Mouse (Mus musculus) spleen, postnatal 14 days (tissue): ENCODE measurements around the gene Col8a1.

Experiments
- DNase-seq, 2 experiments: peaks; one replicate each; pipeline ENCODE4 v3.0.0; 2021 to 2022; ENCODE audit warnings: low spot score in 2 of 2

The Col8a1 gene

DNA sequence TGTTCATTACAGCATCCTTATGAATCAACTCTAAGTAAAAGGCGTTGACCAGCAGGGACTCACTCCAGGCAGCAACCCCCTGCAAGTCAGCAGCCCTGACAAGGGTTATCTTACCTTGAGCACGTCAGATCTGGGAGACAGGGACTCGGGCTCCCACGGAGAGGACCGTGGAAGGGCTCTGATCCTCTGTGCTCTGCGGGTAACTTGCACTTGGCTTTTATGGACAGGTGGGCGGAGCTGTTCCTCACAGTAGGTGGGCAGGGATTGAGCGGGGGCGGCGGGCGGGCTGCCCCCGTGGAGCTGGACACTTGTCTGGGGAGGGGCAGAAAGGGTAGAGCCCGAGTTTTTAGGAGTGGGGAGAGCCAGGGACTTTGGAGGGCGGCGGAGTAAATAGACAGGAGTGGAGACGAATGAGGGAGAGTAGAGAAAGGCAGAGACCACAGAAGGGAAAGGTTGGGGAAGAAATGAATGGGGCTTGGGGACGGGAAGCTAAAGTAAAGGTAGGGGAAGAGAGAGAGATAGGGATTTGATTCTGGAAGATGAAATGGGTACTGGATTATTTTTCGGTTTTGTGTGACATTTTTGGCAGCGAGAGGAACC lies at the start of gene Col8a1:
Col8a1 (minus strand) TSS at position 212 of the 600 bp plus-strand sequence.
- no peak for DNase-seq

- DNase-seq: no peak
Measured at GRCm38 (mm10) chr16:57801886-57802285, 47.3 kb upstream of the Col8a1 start.

- DNase-seq: no peak
Measured at GRCm38 (mm10) chr16:57796321-57796720, 41.8 kb upstream of the Col8a1 start.

GRCm38 (mm10) chr16:57779011-57779410 lies 24.5 kb upstream of the Col8a1 start:
- no peak for DNase-seq

DNA sequence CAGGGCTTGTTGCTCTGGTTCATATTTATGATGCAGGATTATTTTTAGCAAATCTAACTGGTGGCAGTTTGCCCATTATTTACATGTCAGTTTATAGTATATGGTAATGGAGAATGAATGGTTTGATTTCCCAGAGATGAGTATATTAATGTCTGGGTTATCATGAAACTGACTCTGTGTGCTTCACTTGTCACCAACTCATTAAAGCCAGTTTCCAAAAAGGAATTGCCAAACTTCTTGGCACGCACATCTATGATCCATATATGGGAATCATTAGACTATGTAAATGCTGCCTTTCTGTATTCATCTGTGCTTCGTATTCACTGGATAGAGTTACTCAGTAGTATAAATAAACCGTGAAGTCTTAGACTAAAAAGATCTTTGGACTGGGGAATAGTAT lies 11.1 kb upstream of the Col8a1 start:
- DNase-seq: no peak

DNA sequence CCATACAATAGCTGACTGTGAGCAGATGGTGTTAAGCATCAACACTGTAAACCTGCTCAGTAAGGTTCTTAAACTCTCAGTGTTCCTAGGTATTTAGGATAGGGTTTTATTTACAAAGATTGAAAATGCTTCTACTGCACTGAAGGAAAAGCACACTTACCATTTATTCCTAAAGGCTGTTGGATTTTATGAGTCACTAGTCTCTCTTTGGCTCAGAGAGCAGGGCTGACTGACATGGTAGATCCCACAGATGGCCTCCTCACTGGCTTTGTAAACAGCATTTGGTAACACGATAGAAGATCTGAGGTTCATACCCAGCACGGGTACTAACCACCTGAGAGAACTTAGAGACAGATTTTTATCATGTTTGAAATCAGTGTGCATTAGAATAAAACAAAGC lies 5.3 kb upstream of the Col8a1 start:
- no peak for DNase-seq

DNA sequence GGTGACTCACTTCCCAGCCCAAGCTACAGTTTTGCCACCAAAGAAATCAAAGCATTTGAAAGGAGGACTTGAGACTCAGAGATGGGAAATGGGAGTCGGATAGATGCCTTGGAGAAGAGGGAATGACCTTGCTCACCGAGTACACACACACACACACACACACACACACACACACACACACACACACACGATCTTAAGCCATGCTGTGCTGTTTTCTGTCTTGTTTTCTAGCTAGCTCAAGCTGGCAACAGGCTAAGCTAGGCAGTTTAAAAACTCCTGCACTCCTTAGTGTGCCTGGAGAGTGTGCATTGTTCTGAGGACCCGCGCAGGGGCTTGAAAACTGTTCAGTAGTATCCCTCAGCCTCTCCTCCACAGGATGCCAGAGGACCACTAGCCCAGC lies 1.2 kb upstream of the Col8a1 start:
- DNase-seq: no peak

GRCm38 (mm10) chr16:57755241-57755640 lies 704 bp upstream of the Col8a1 start:
- DNase-seq: no peak

- no peak for DNase-seq
Measured at GRCm38 (mm10) chr16:57753539-57754280, 827 bp downstream of the Col8a1 start.

- no peak for DNase-seq
Measured at GRCm38 (mm10) chr16:57750549-57750948, 4.0 kb downstream of the Col8a1 start.

DNA sequence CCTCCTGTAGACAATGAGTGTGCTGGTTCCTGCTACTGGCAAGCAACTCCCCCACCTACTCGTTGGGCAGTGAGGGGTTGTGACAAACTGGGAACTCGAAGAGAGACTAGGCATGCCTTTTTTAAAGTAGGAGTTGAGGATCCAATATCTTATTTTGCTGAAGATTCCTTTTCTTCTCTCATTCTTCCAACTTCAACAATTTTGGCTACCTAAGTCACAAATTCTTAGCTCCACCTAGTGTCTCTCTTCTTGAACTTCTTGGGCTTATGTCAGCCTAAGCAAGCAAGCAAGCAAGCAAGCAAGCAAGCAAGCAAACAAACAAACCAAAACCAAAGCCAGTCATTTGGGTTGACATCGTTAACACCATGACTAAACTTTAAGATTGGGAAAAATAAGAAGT lies 6.4 kb downstream of the Col8a1 start:
- DNase-seq: no peak

GRCm38 (mm10) chr16:57747357-57748056 lies 7.0 kb downstream of the Col8a1 start:
- DNase-seq: no peak

- no peak for DNase-seq
Measured at GRCm38 (mm10) chr16:57740169-57740568, 14.4 kb downstream of the Col8a1 start.

DNA sequence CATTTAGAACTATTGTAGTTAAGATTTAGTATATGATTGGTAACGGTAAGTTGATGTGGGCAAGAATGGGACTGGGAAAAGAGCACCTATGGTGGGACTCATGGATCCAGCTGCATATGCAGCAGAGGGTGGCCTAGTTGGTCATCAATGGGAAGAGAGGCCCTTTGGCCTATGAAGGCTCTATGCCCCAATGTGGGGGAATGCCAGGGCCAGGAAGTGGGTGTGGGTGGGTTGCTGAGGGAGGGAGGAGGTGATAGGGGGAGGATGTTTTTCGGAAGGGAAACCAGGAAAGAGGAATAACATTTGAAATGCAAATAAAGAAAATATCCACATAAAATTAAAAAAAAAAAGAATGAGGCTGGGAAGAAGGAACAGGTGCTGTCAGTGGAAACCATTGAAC lies 19.6 kb downstream of the Col8a1 start:
- no peak for DNase-seq

DNA sequence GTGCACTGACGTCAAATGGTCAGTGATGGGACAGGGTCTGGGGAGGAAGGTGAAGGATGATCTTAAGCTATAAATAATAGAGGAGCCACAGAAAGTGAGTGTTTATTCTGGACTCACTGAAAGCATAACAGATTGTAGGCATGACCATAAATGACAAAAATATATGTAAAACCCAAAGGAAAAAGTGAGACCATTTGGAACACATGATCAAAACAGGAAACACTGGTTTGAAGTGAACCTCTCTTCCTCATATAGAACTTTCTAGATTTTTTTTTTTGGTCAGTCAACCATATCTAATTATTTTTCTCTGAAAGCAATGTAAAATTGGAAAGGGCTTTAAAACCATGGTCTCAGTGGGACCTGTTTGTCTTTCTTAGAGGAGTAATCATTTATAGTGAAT lies 21.0 kb downstream of the Col8a1 start:
- no peak for DNase-seq

DNA sequence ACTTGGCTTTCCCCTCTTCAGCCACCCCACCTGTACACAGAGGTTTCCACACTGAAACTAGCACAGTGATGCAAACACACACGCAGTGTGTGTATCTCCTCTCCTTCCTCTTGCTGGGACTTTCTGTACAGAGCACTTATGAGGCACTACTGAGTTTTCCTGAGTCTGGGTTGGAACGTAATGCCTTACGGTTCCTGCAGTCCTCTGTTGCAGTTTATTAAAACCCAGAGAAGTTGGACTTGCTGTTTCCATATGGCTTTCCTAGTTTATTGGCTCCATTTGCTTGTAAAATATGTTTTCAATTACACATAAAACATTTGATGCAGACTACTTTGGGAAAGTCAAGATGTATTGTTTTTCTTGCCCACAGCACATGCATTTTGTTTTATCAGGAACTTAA lies 21.4 kb downstream of the Col8a1 start:
- no peak for DNase-seq

DNA sequence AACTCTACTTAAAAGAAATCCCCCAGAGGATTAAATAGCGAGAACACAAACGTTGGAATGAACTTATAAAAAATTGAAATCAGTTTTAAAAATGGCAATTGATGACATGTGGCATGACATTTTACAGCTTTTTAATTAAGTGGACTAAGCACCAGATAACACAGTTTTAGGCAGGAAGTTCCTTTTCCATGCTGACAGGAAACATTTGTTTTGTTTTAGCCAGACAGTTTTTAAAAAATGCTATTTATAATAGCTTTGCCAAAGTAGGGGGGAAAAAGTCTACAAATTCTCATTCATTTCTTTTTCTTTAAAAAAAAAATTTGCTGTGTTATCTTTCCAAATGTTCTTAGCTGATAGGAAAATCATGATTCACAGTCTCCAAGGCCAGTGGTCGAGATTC lies 29.6 kb downstream of the Col8a1 start:
- no peak for DNase-seq

DNA sequence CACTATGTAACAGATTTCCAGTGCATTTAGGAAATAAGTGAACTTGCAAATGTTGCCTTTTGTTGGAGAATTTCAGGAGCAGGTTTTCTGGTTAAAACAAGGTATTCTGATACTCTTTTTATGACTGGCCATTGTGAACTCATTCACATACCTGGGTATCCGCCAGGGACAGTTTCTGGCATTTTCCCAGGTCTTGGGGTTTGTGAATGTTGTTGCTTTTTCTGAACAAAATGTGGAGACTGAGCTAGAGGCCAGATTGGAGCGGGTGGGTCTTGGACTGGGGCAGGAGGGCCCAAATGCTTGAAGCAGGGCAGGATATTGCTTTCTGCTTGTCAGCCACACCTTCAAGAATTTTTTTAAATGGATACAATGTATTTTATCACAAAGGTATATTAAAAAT lies 35.6 kb downstream of the Col8a1 start:
- no peak for DNase-seq

DNA sequence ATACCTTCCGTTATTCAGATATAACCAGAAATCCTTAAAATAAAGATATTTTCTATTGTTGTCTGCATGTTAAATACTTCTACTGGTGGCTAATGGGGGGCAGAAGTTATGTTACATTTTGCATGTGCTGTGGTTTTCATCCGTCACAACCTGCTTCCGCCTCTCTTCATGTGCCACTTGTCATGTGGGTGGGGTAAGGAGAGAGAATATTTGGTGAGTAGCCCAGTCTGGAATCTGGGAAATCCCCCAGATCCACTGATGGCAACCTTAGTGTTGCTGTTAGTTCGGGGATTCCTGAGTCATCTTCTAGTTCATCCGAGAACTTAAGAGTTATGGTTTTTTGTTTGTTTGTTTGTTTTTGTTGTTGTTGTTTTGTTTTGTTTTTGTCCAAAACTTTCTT lies 55.8 kb downstream of the Col8a1 start:
- DNase-seq: no peak

DNA sequence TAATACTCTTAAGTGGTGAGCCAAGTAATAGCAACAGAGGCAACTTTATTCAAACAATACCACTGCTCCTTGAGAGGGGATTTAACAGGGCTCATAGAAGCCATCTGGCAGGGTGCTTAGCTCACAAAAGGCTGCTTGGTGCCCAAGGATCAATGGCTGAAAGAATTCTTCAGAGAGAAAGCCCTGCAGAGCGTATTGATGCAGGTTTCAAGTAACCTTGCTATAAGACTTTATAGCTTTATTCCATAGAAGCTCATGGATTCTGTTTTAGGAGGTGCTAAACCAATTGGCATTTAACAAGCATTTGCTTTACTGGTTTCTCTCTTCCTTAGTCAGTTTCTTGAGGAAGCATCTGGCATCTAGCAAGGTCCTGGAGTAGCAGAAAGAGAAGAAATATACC lies 59.8 kb downstream of the Col8a1 start:
- DNase-seq: no peak

DNA sequence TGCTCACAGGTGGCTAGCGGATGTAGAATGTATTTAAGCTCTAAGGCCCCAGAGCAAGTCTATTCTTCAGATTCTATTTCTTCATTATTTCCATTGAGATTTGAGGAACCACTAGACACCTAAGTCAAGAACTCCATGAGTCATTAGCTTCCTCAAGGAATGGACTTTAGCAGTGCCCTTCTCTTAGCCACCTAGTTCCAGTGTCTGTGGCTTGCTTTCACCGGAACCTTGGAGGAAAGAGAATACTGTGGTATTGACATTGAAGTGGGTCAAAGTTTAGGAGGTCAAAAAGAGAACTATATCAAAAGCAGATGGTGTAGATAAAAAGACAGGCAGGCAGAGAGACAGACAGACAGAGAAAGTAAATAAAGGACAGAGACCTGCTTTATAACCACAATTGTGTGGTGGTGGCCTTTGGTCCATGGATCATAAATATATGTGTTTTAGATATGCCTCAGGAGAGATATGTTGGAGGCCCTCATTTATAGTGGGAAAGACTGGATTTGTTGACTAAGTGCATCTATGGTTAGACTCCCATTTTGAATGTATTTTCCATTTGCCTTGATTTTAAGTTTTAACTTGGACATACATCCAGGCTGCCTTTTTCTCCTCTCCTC lies 60.5 kb downstream of the Col8a1 start:
- DNase-seq: no peak

DNA sequence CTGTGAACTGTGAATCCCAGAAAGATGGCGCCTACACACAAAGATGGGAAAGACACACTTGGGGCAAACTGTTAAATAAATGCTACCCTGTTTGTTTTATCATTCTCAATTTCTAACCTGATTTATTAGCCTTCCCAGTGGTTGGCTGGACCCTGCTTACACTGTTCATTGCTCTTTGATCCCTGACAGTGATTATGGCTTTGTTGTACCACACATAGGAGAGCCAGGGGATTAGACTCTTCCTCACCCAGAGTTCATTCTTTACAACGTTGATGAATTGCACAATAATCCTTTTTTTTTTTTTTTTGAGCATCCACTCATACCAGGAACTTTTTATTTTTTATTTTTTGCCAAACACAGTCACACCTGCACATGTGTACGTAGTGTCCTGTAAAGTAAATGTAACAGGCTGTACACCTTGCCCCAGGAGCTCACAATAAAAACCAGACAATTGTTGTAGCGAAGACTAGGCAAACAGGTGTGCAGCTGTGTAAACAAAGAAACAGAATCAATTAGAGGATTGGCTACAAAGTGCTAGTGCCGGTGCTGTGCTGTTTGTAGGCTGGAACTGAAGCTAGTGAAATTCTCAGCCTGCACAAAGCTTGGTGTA lies 68.6 kb downstream of the Col8a1 start:
- no peak for DNase-seq
